Mouse (Mus musculus): ENCODE results near the gene Smg9.

The Smg9 gene

GRCm38 (mm10) chr7:24445266-24445926, 46.0 kb downstream of the Smg9 start:
- DNase-seq (ENCODE audit: low spot score), result no peak

DNA sequence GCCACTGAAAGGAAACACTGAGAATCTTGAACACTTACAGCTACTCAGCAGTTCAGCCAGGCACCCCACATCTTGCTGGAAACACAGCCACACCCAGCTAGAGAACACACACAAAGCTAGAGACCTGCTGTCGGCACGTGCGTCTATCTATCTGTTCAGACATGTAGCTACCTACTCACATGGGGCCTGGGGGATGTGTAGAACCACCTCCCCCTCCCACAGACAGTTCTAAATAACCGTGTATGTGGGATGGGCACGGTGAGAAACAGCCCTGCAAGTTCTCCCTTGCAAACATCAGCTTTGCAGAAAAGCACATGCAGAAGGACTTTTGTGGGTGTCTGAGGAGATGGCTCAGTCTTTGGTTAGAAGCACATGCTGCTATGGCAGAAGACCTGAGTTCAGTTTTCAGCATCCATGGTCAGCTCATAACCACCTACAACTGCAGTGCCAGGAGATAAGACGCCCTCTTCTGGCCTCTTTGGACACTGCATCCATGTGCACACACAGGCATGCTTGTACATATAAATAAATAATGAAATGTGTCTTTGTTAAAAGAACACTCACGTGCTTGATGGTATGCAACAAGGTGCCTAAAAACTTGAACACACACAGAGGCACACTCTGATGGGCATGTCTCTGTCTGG, 47.4 kb downstream of the Smg9 start:
- DNase-seq (ENCODE audit: low spot score), result peak; percentile 53

DNA sequence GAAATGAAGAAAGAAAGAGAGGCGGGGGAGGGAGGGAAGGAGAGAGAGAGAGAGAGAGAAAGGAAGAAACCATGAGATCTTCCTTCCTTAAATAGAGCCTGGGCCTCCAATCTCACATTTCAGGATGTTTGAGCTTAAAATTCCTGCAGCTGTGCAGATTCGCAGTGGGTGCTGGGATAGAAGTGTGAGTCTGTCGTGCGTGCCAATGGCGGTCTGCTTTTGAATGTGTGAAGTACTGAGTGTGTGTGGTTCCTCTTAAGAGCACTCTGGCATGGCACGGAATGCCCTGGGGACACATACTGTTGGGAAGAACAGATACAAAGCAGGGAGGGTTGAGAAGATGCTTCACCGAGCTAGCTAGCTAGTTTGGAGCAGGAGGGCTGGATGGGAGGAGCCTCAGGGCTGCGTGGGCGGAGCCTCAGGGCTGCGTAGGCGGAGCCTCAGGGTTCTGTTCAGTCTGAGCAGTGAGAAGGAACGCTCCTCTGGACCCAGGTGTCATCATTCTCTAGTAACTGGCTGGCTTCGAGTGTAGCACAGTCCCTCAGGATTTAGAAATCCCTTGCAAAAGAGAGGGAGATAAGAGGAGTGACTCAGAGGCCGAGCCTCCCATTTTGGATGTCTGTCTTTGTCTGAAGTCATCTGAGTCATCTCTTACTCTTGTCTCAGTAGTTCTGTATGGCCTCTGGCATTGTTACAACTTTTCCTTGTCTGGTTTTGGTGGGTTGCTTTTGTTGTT, 49.5 kb downstream of the Smg9 start:
- no peak for DNase-seq (ENCODE audit: low spot score)

GRCm38 (mm10) chr7:24450585-24451017, 51.2 kb downstream of the Smg9 start:
- no peak for DNase-seq (ENCODE audit: low spot score)

- no peak for DNase-seq (ENCODE audit: low spot score)
These were observed 52.5 kb downstream of the Smg9 start, which contains the start of gene Irgc1 for GRCm38 (mm10) chr7:24451855-24452311. TSS of gene Irgc1 (minus strand) at chr7:24452297.

GRCm38 (mm10) chr7:24454199-24454598, 54.8 kb downstream of the Smg9 start:
- no peak for DNase-seq (ENCODE audit: low spot score)

DNA sequence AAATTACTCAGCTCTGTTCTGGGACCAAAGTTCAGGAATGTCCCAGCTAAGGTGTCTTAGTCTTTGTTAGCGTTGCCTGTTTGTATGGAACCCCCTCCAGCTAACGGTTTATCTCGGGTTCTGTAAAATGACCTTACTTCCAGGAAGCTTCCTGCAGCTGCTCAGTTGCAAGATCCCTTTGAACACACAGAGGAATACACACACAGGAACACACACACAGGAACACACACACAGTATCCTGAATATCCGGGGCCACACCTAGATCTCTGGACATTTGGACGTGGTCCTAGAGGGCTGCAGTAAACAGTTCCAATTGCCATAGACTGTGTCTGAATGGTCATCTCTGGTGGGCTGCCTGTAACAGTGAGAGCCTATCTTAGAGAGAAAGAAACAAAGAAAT, 56.3 kb downstream of the Smg9 start:
- DNase-seq (ENCODE audit: low spot score), result no peak

- no peak for DNase-seq (ENCODE audit: low spot score)
These were observed 58.4 kb downstream of the Smg9 start for GRCm38 (mm10) chr7:24457726-24458370.

DNA sequence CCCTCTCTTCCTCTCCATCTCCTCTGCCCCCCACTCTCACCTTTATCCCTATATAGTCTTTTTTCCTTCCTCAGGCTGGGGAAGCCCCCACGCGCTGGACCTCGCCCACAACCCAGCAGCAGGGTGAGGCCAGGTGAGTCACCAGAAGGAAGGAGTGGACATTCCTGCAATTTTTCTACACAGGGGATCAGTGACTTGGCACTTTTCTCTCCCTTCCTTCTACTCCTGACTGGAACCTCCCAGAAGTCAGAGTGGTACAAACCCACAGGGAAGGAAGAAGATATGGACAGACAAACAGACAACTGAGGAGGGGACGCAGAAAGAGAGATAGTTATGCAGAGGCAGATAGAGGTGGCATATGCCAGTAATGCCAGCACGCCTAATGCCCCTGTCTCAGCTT, 60.0 kb downstream of the Smg9 start:
- no peak for DNase-seq (ENCODE audit: low spot score)

- no peak for DNase-seq (ENCODE audit: low spot score)
These were observed 60.4 kb downstream of the Smg9 start for GRCm38 (mm10) chr7:24459843-24460242.

DNA sequence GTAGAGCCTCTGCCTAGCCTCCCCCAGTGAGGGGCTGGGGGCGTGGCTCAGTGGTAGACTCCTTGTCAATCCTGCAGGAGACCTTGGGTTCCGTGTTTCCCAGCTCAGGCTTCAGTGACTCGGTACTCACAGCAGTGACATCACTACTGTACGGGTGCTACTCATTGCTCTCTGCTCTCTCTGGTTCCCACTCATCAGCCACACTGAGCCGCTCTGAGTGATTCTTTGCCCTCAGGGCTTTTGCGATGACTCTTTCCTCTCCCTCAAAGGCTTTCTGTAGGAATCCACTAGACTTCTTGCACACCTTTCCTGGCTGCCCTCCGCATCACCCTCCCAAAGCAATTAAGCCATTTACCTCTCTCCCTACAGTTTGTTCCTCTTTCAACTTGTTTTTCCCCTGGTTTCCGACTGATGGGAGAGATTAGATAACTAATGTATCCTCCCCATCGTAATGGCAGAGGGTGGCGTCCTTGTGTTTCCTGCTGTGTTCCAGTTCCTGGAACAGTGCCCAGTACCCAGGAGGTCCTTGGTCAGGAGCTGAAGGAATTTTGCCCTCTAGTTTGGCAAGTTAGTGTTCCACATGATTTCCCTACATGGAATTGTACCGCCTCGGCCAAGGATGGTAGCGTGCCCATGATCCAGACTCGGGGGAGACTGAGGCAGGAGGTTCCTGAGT, 62.1 kb downstream of the Smg9 start:
- no peak for DNase-seq (ENCODE audit: low spot score)

GRCm38 (mm10) chr7:24462388-24463319, 63.2 kb downstream of the Smg9 start, which contains the start of gene Plaur:
TSS of gene Plaur (plus strand) at chr7:24462484.
- DNase-seq (ENCODE audit: low spot score), result no peak

GRCm38 (mm10) chr7:24466835-24467234, 67.4 kb downstream of the Smg9 start:
- DNase-seq (ENCODE audit: low spot score), result no peak

- DNase-seq (ENCODE audit: low spot score), result no peak
These were observed 68.5 kb downstream of the Smg9 start for GRCm38 (mm10) chr7:24467886-24468285.

- no peak for DNase-seq (ENCODE audit: low spot score)
These were observed 69.7 kb downstream of the Smg9 start for GRCm38 (mm10) chr7:24469126-24469525.

GRCm38 (mm10) chr7:24470356-24470755, 70.9 kb downstream of the Smg9 start:
- DNase-seq (ENCODE audit: low spot score), result no peak

Data from left cerebral cortex, adult 11 months (tissue).